Mouse (Mus musculus) lung, embryonic 15.5 days (tissue): Measurements from ENCODE around the gene Gm10570. TPM values are rescaled to one million over a fixed set of nuclear protein-coding genes. Genes with fewer than 3 reads are reported as not detected.

ENCODE experiments used
- ATAC-seq: fragments of 200-750 bp; cut with Nextera tagmentation; 2 replicates; pipeline ENCODE4 v1.8.0; 2017; ENCODE audit warnings: moderate number of reproducible peaks, borderline replicate concordance; ENCODE audit not compliant: low FRiP score, low TSS enrichment; ENCODE audit errors: extremely low read depth
- H3K27ac ChIP-seq: fragments of 300-500 bp; sonication (generic); 2 replicates; pipeline ENCODE4 v1.5.1; 2015; ENCODE audit warnings: moderate library complexity, mild to moderate bottlenecking, inconsistent platforms
- H3K27me3 ChIP-seq: fragments of 300-500 bp; sonication (generic); 2 replicates; pipeline ENCODE4 v1.6.1; 2015; ENCODE audit warnings: inconsistent platforms
- H3K36me3 ChIP-seq: fragments of 300-500 bp; sonication (generic); 2 replicates; pipeline ENCODE4 v1.6.1; 2015; ENCODE audit warnings: inconsistent platforms
- H3K4me1 ChIP-seq: fragments of 300-500 bp; sonication (generic); 2 replicates; pipeline ENCODE4 v1.6.1; 2015; ENCODE audit warnings: inconsistent platforms
- H3K4me2 ChIP-seq: fragments of 300-500 bp; sonication (generic); 2 replicates; pipeline ENCODE4 v1.6.1; 2015; ENCODE audit warnings: inconsistent platforms, mild to moderate bottlenecking, moderate library complexity
- H3K4me3 ChIP-seq: fragments of 300-500 bp; sonication (generic); 2 replicates; pipeline ENCODE4 v1.5.1; 2015; ENCODE audit warnings: mild to moderate bottlenecking, inconsistent platforms
- H3K9ac ChIP-seq: fragments of 300-500 bp; sonication (generic); 2 replicates; pipeline ENCODE4 v1.6.1; 2015; ENCODE audit warnings: inconsistent platforms
- H3K9me3 ChIP-seq: fragments of 300-500 bp; sonication (generic); 2 replicates; pipeline ENCODE4 v1.6.1; 2016; ENCODE audit warnings: inconsistent platforms
- WGBS: fragments of 180-500 bp; shearing (Covaris S2); methylation state at CpG from one replicate; pipeline ENCODE4 v1.1.7; 2015; 5-methylcytosine and 5-hydroxymethylcytosine counted together
- polyA plus RNA-seq: library from polyadenylated mRNA; unstranded; fragments of >200 nt; fragmentation: Nextera tagmentation; extraction: Ambion mirVana; gene quantifications from 2 replicates; pipeline ENCODE4 v1.2.1, GENCODE M21; 2015

Gene Gm10570
- polyA plus RNA-seq, 1 experiment from 2014 or later, result not detected

DNA sequence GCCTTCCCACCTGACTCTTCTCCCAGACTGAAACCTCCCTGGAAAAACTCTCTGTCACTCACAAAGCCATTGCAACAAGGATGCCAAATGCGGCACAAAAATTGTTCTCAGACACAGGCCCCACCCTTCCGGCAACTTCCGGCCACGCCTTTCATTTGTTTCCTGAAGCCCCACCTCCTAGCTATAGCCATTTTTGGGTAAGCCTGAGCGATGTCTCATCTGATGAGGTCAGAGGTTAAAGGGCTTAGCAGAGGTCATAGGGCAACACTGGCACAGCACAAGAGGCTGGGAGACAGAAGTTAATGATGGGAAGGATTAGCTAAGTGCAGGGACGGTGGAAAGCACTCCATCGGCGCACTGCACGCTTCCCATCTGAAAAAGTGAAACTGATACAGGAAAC, 41.9 kb downstream of the Gm10570 start:
- 59% methylated on average over 9 of the region's 9 CpGs for WGBS
- Histone ChIP-seq H3K9ac (no peak overlapping the region), H3K4me2 (peak overlapping the region; percentile 33), H3K27me3 (peaks cover 10% of the 10 kb centered on the region; the same call in 1 of the 2 replicates), H3K36me3 (no peaks in the 10 kb centered on the region), H3K4me1 (peaks cover 4% of the 10 kb centered on the region; the same call in 1 of the 2 replicates), H3K4me3 (no peak overlapping the region), H3K27ac (no peak overlapping the region), H3K9me3 (no peaks in the 10 kb centered on the region)
- no peak for ATAC-seq

- no peak overlapping the region for H3K27ac ChIP-seq
- H3K9me3 ChIP-seq, result no peaks in the 10 kb centered on the region
- H3K4me3 ChIP-seq, result no peak overlapping the region
- ATAC-seq, result 0 out of 2 replicates have a peak, but pooled peaks have one; percentile 24
- H3K27me3 ChIP-seq, result peaks cover 10% of the 10 kb centered on the region; the same call in 1 of the 2 replicates
- H3K4me1 ChIP-seq, result peaks cover 4% of the 10 kb centered on the region; the same call in 1 of the 2 replicates
- H3K9ac ChIP-seq, result no peak overlapping the region
- H3K4me2 ChIP-seq, result no peak overlapping the region
- WGBS, result 21% methylated on average over 24 of the region's 24 CpGs
- H3K36me3 ChIP-seq, result no peaks in the 10 kb centered on the region
Measured at GRCm38 (mm10) chr4:130264698-130265349, 43.6 kb downstream of the Gm10570 start.

GRCm38 (mm10) chr4:130264131-130264530, 44.3 kb downstream of the Gm10570 start:
- H3K9ac ChIP-seq, result no peak overlapping the region
- no peaks in the 10 kb centered on the region for H3K9me3 ChIP-seq
- peaks cover 10% of the 10 kb centered on the region; the same call in 1 of the 2 replicates for H3K27me3 ChIP-seq
- no peak overlapping the region for H3K27ac ChIP-seq
- H3K4me3 ChIP-seq, result no peak overlapping the region
- H3K4me1 ChIP-seq, result peaks cover 4% of the 10 kb centered on the region; the same call in 1 of the 2 replicates
- no peak overlapping the region for H3K4me2 ChIP-seq
- ATAC-seq, result no peak
- H3K36me3 ChIP-seq, result no peaks in the 10 kb centered on the region
- WGBS, result 44% methylated on average over 11 of the region's 11 CpGs

- no peak for ATAC-seq
- Histone ChIP-seq H3K27me3 (peaks cover 10% of the 10 kb centered on the region; the same call in 1 of the 2 replicates), H3K4me2 (no peak overlapping the region), H3K9me3 (no peaks in the 10 kb centered on the region), H3K36me3 (no peaks in the 10 kb centered on the region), H3K4me1 (no peaks in the 10 kb centered on the region), H3K27ac (no peak overlapping the region), H3K9ac (no peak overlapping the region), H3K4me3 (no peak overlapping the region)
- WGBS, result 29% methylated on average over 5 of the region's 5 CpGs
Measured at GRCm38 (mm10) chr4:130260406-130260805, 48.1 kb downstream of the Gm10570 start.

Other genes starting within 250 kb of the Gm10570 start
- 75.0 and 76.5 TPM in 2 replicates for gene Pef1, start 206.1 kb downstream of the Gm10570 start, polyA plus RNA-seq
- 0.28 and 0.50 TPM in 2 replicates for gene Hcrtr1, start 169.3 kb downstream of the Gm10570 start, polyA plus RNA-seq
- gene Tinagl1, start 133.6 kb downstream of the Gm10570 start, polyA plus RNA-seq, result 52.4 and 57.5 TPM in 2 replicates
- gene Gm853, start 86.3 kb downstream of the Gm10570 start, polyA plus RNA-seq, result not detected in 2 replicates
- 19.0 and 20.0 TPM in 2 replicates for gene Serinc2, start 29.5 kb downstream of the Gm10570 start, polyA plus RNA-seq
- gene Fabp3, start 79 bp downstream of the Gm10570 start, polyA plus RNA-seq, result 39.5 and 51.4 TPM in 2 replicates
- gene Zcchc17, start 51.3 kb upstream of the Gm10570 start, polyA plus RNA-seq, result 64.4 and 71.3 TPM in 2 replicates
- gene Snrnp40, start 51.5 kb upstream of the Gm10570 start, polyA plus RNA-seq, result 172 and 183 TPM in 2 replicates